Mouse (Mus musculus) CH12.LX (cell line): ENCODE results near the gene Hoxa10. TPM values are rescaled to one million over a fixed set of nuclear protein-coding genes. Genes with fewer than 3 reads are reported as not detected.

Experiments used
- DNase-seq: peaks from one replicate; pipeline ENCODE4 v3.0.0-alpha.2; 2013; ENCODE audit errors: extremely low read depth
- H3K27ac ChIP-seq: 2 replicates; pipeline ENCODE4 v1.5.1; 2012; ENCODE audit warnings: low read depth, mild to moderate bottlenecking, control low read depth, moderate library complexity; ENCODE audit not compliant: insufficient read depth
- H3K27me3 ChIP-seq: replicated peaks from 2 replicates; pipeline ENCODE3; 2012; ENCODE audit warnings: inconsistent platforms
- H3K36me3 ChIP-seq, 2 experiments: replicated peaks in 1 of 2; 2 replicates each; pipeline versions ENCODE3 to v1.6.1; 2012; ENCODE audit warnings: inconsistent platforms in 1 of 2, low read length in 1 of 2, mild to moderate bottlenecking in 1 of 2, mixed read lengths in 1 of 2, moderate library complexity in 1 of 2; ENCODE audit not compliant: control insufficient read depth in 1 of 2, insufficient read depth in 1 of 2
- H3K4me1 ChIP-seq, 2 experiments: 2 replicates each; pipeline ENCODE4 v1.6.1; 2012; ENCODE audit warnings: inconsistent platforms in 1 of 2, moderate library complexity in 1 of 2; ENCODE audit not compliant: insufficient read depth in 2 of 2, control insufficient read depth in 1 of 2
- H3K4me2 ChIP-seq: 2 replicates; pipeline ENCODE4 v1.6.1; 2012; ENCODE audit warnings: low read depth, mild to moderate bottlenecking, control low read depth; ENCODE audit not compliant: poor library complexity, insufficient read depth, severe bottlenecking
- H3K4me3 ChIP-seq, 3 experiments: fragments of 150-350 bp in 1 of 3; sonication (generic) in 1 of 3; replicated peaks in 1 of 3; 2 replicates each; pipeline versions ENCODE3 to v1.5.1; 2011 to 2012; ENCODE audit warnings: low read depth in 2 of 3, low read length in 2 of 3, mild to moderate bottlenecking in 2 of 3, moderate library complexity in 2 of 3, control low read depth in 1 of 3, improper control_type of control experiment in 1 of 3, inconsistent platforms in 1 of 3, mixed read lengths in 1 of 3; ENCODE audit not compliant: poor library complexity in 1 of 3
- H3K79me2 ChIP-seq: replicated peaks from 2 replicates; pipeline ENCODE4 v1.6.1; 2012; ENCODE audit warnings: mild to moderate bottlenecking, moderate library complexity; ENCODE audit not compliant: control insufficient read depth, poor library complexity, insufficient read depth, severe bottlenecking; ENCODE audit errors: extremely low read depth
- H3K9ac ChIP-seq: 2 replicates; pipeline ENCODE4 v1.6.1; 2012; ENCODE audit warnings: low read depth, mild to moderate bottlenecking, control low read depth, moderate library complexity; ENCODE audit not compliant: insufficient read depth
- H3K9me3 ChIP-seq: replicated peaks from 2 replicates; pipeline ENCODE3; 2012; ENCODE audit warnings: low read length, inconsistent platforms, mixed read lengths
- BHLHE40 ChIP-seq: IDR thresholded peaks from 2 replicates; pipeline ENCODE4 v1.6.1; 2011; ENCODE audit warnings: mild to moderate bottlenecking, low read depth, low read length, improper control_type of control experiment
- E2F4 ChIP-seq: IDR thresholded peaks from 2 replicates; pipeline ENCODE4 v1.6.1; 2011; ENCODE audit warnings: low read depth, low read length, improper control_type of control experiment; ENCODE audit not compliant: insufficient replicate concordance
- ELF1 ChIP-seq: IDR thresholded peaks from 2 replicates; pipeline ENCODE4 v1.6.1; 2014; ENCODE audit warnings: low read depth, mild to moderate bottlenecking, inconsistent platforms, low read length, improper control_type of control experiment
- GABPA ChIP-seq: IDR thresholded peaks from 2 replicates; pipeline ENCODE4 v1.6.1; 2012; ENCODE audit warnings: low read depth, low read length, improper control_type of control experiment, inconsistent platforms; ENCODE audit not compliant: insufficient replicate concordance
- KAT2A ChIP-seq: IDR thresholded peaks from 2 replicates; pipeline ENCODE4 v1.6.1; 2012; ENCODE audit warnings: low read length, improper control_type of control experiment, inconsistent platforms; ENCODE audit not compliant: insufficient replicate concordance
- MAFK ChIP-seq: IDR thresholded peaks from 2 replicates; pipeline ENCODE4 v1.6.1; 2011; ENCODE audit warnings: low read length, improper control_type of control experiment; ENCODE audit not compliant: insufficient replicate concordance
- MAX ChIP-seq: IDR thresholded peaks from 2 replicates; pipeline ENCODE4 v1.6.1; 2011; ENCODE audit warnings: low read length, improper control_type of control experiment
- MEF2A ChIP-seq: IDR thresholded peaks from 2 replicates; pipeline ENCODE4 v1.6.1; 2014; ENCODE audit warnings: low read depth, mild to moderate bottlenecking, inconsistent platforms, low read length, improper control_type of control experiment, borderline replicate concordance
- NELFE ChIP-seq: IDR thresholded peaks from 2 replicates; pipeline ENCODE4 v1.6.1; 2011; ENCODE audit warnings: low read depth, low read length, improper control_type of control experiment
- PAX5 ChIP-seq: IDR thresholded peaks from 2 replicates; pipeline ENCODE4 v1.6.1; 2012; ENCODE audit warnings: low read length, inconsistent platforms, mixed read lengths
- RAD21 ChIP-seq: IDR thresholded peaks from 2 replicates; pipeline ENCODE4 v1.6.1; 2011; ENCODE audit warnings: low read depth, mild to moderate bottlenecking, low read length, improper control_type of control experiment, moderate library complexity
- RCOR1 ChIP-seq: conservative IDR thresholded peaks from 2 replicates; pipeline ENCODE4 v1.6.1; 2012; ENCODE audit warnings: low read depth, mild to moderate bottlenecking, inconsistent platforms, low read length, improper control_type of control experiment
- TCF12 ChIP-seq: IDR thresholded peaks from 2 replicates; pipeline ENCODE4 v1.6.1; 2014; ENCODE audit warnings: low read depth, mild to moderate bottlenecking, inconsistent platforms, low read length, improper control_type of control experiment
- UBTF ChIP-seq: IDR thresholded peaks from 2 replicates; pipeline ENCODE4 v1.6.1; 2012; ENCODE audit warnings: low read depth, mild to moderate bottlenecking, inconsistent platforms, low read length, improper control_type of control experiment, moderate library complexity
- USF2 ChIP-seq: conservative IDR thresholded peaks from 2 replicates; pipeline ENCODE4 v1.6.1; 2011; ENCODE audit warnings: low read depth, low read length, improper control_type of control experiment
- ZC3H11A ChIP-seq: IDR thresholded peaks from 2 replicates; pipeline ENCODE4 v1.6.1; 2012; ENCODE audit warnings: low read depth, mild to moderate bottlenecking, inconsistent platforms, low read length, improper control_type of control experiment
- ZKSCAN1 ChIP-seq: IDR thresholded peaks from 2 replicates; pipeline ENCODE4 v1.6.1; 2012; ENCODE audit warnings: low read depth, inconsistent platforms, low read length, improper control_type of control experiment, borderline replicate concordance
- ZMIZ1 ChIP-seq: IDR thresholded peaks from 2 replicates; pipeline ENCODE4 v1.6.1; 2012; ENCODE audit warnings: low read depth, mild to moderate bottlenecking, inconsistent platforms, low read length, improper control_type of control experiment
- dilution Hi-C: fragments of 300-500 bp; cut with MboI; formaldehyde crosslinking; loops from 2 replicates; pipeline ENCODE4 v1.14.3; 2020; ENCODE audit warnings: low sequenced_read_pairs; ENCODE audit not compliant: extremely low pct_unique_long_range_greater_than_20kb, extremely low pct_ligation_motif_present
- in situ Hi-C: fragments of 300-500 bp; cut with MboI; formaldehyde crosslinking; loops from 3 replicates; pipeline ENCODE4 v1.14.3; 2019; ENCODE audit warnings: low sequenced_read_pairs, low pct_ligation_motif_present, low pct_unique_long_range_greater_than_20kb, mixed read lengths
- polyA plus RNA-seq: library from polyadenylated mRNA; unstranded; fragments of >175 nt; gene quantifications from 2 replicates; pipeline ENCODE4 v1.2.1, GENCODE M21; 2012; ENCODE audit warnings: low read depth; ENCODE audit not compliant: insufficient read length
- total RNA-seq, 2 experiments: library from RNA; depleted of rRNA; stranded (reverse); fragments of 300-350 nt in 1 of 2; fragments of >200 nt in 1 of 2; gene quantifications; 2 replicates each; pipeline ENCODE4 v1.2.3; 2012 to 2014

Hoxa10 gene
- total and polyA plus RNA-seq, 3 experiments, result 5.2 to 14.5 (median 14.3) TPM

DNA sequence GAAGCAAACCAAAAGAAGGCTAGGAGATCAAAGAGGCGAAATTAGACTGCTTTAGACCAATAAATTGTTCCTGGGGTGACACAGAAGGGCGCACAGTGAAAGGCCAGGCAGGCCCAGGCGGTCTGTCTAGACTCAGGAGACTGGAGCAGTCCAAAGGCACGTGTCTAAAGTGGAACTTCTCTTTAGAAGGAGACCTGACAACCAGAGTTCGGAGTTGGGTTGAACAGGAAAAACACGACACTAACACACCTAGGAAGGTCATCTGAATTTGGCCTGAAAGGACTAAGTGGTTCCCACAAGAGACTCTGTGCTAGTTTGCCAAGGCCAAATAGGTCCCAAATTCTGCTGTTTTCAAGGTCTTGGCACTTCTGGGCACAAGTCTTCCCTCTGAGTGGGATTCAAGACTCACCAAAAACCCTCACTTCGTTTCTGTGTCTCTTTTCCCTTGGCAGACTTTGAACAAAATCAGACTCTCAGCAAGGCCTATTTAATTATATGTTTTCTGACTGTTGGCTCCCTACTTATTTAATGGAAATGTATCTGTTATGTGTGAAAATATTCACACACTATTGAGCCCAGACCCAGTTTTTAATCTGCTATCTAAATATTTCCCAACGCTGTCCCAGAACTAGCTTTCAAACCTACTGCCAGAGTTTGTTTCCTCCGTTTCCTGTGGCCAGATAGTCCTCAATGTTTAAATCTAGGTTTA lies 21.3 kb downstream of the Hoxa10 start:
- no peak overlapping the region for H3K4me2 ChIP-seq
- no peak overlapping the region for H3K4me3 ChIP-seq

GRCm38 (mm10) chr6:52218643-52219215 lies 21.9 kb downstream of the Hoxa10 start:
- H3K27ac ChIP-seq, result no peak overlapping the region
- TF ChIP-seq KAT2A (no peak), PAX5 (no peak), ZC3H11A (no peak)
- H3K9ac ChIP-seq, result no peak overlapping the region
- no peak overlapping the region for H3K4me2 ChIP-seq
- no peaks in the 10 kb centered on the region for H3K36me3 ChIP-seq
- peaks cover 20% of the 10 kb centered on the region for H3K9me3 ChIP-seq
- no peaks in the 10 kb centered on the region for H3K27me3 ChIP-seq
- peaks cover under 1 to 13% of the 10 kb centered on the region in 2 experiments; a peak in 2 of 4 replicates for H3K4me1 ChIP-seq
- no peaks in the 10 kb centered on the region for H3K79me2 ChIP-seq
- dilution Hi-C loops, result no loop called here
- DNase-seq, result no peak
- in situ Hi-C loops, result loop anchor here (10.0 to 25.0 kb wide), 2 partner anchors 206 to 354 kb away; partner anchors contain the start of gene Skap2
- H3K4me3 ChIP-seq, result no peak overlapping the region

More for the DNA sequence above, 21.3 kb downstream of the Hoxa10 start:
- no peak for DNase-seq
- in situ Hi-C loops, result loop anchor here (10.0 to 25.0 kb wide), 2 partner anchors 207 to 355 kb away; partner anchors contain the start of gene Skap2
- peaks cover 20% of the 10 kb centered on the region for H3K9me3 ChIP-seq
- TF ChIP-seq E2F4 (no peak), RCOR1 (no peak), BHLHE40 (no peak), ELF1 (no peak), ZMIZ1 (no peak), UBTF (no peak), USF2 (no peak), TCF12 (no peak), MAX (no peak), PAX5 (no peak), RAD21 (no peak), KAT2A (no peak), ZKSCAN1 (no peak), MAFK (no peak), MEF2A (no peak), GABPA (no peak), NELFE (no peak)
- peaks cover 0 to 13% of the 10 kb centered on the region in 2 experiments; a peak in 2 of 4 replicates for H3K4me1 ChIP-seq
- H3K27me3 ChIP-seq, result no peaks in the 10 kb centered on the region
- H3K79me2 ChIP-seq, result no peaks in the 10 kb centered on the region
- no peaks in the 10 kb centered on the region for H3K36me3 ChIP-seq
- dilution Hi-C loops, result no loop called here
- no peak overlapping the region for H3K9ac ChIP-seq
- no peak overlapping the region for H3K27ac ChIP-seq
